Mouse (Mus musculus): ENCODE data around the gene Gzme. TPM values are rescaled to one million over a fixed set of nuclear protein-coding genes. Genes with fewer than 3 reads are reported as not detected.
"Not testable (repeated sequence)": the region's sequence is repeated elsewhere in the genome, so short reads cannot be mapped to it uniquely, and the experiment has no call there.

Gene Gzme
- not detected for total RNA-seq (2021)
- long read RNA-seq, experiment 1, result 0 reads
- long read RNA-seq, experiment 2, result 0 reads

- intact Hi-C loops (cut with DNase I), result no loop called here
Measured at GRCm38 (mm10) chr14:56120525-56120924, at the start of gene Gzme. TSS of gene Gzme (minus strand) at chr14:56120625.

DNA sequence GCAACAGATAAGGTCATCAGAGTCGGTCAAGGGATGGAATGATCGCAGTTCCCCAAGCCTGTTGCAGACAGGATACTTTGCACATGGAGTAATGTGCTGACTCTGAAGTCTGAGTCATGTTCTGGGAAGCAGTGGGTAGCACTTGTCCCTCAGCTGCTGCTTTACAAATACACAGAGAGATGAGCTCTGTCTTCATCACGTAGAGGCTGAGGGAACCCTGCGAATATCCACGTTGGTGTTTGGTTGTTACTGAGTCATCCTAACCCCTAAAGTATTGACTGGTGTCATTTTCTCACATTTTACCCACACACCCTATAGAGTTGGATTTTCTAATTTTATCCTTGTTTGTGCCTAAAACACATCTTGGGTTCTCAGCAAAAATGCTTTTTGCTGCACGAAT, 47.6 kb upstream of the Gzme start:
- peak; percentile 15 to 55 for DNase-seq (ENCODE audit: low spot score in 2 of 2)
- intact Hi-C loops (cut with DNase I), result no loop called here

More at GRCm38 (mm10) chr14:56120525-56120924, at the start of gene Gzme:
- no peak for DNase-seq (ENCODE audit: low spot score in 2 of 2)

DNA sequence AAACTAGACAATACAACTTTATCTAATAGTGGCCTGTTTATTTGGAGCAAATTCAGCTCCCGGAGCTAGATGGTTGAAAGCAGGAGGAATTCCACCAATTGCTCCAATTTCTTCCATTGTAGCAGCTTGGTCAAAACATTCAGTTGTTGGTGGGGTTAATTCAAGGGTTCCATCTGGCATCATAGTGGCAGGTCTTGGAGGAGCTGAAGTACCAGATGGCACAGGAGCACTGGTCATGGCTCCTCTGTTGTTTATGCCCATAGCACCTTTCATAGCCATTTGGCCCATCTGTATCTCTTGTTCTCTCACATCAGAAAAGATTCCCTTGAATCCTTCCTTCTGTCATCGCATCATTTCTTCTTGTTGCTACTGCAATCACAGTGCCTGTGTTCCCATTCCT, 41.7 kb upstream of the Gzme start:
- intact Hi-C loops (cut with DNase I), result no loop called here
- no peak for DNase-seq (ENCODE audit: low spot score in 2 of 2)

GRCm38 (mm10) chr14:56159479-56159878, 39.1 kb upstream of the Gzme start, which contains the start of gene Gzmg:
TSS of gene Gzmg (minus strand) at chr14:56159579.
- DNase-seq (ENCODE audit: low spot score in 2 of 2); intact Hi-C loops (cut with DNase I): not testable (repeated sequence)

- intact Hi-C loops (cut with DNase I), result no loop called here
- DNase-seq (ENCODE audit: low spot score in 2 of 2), result no peak
Measured at GRCm38 (mm10) chr14:56155340-56155739, 34.9 kb upstream of the Gzme start.

GRCm38 (mm10) chr14:56133675-56134074, 13.2 kb upstream of the Gzme start:
- DNase-seq (ENCODE audit: low spot score in 2 of 2); intact Hi-C loops (cut with DNase I): not testable (repeated sequence)

DNA sequence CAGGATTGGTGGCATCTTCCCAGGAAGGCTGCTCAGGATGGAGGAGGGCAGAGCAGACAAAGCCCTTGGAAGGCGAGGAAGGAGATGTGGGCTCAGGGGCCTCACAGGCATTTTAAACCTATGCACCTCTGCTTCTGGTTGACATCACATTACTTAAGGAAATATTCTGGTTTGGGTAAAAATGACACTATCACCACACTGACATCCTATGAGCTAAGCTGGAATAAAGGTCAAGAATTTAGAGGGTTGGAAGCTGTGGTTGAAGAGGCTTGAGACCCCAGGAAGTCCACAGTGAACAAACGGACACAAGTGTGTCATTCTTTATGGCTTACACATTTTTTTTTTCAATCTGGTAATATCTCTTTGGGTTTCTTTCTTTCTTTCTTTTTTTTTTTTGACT, 12.1 kb upstream of the Gzme start, which contains the start of gene Gzmd:
Gzmd (minus strand) TSS at position 101 of the 400 bp plus-strand sequence.
- intact Hi-C loops (cut with DNase I); DNase-seq (ENCODE audit: low spot score in 2 of 2): not testable (repeated sequence)

GRCm38 (mm10) chr14:56128341-56128740, 7.9 kb upstream of the Gzme start:
- intact Hi-C loops (cut with DNase I), result no loop called here
- DNase-seq (ENCODE audit: low spot score in 2 of 2), result no peak

- intact Hi-C loops (cut with DNase I), result no loop called here
Measured at GRCm38 (mm10) chr14:56123516-56123915, 3.1 kb upstream of the Gzme start.

DNA sequence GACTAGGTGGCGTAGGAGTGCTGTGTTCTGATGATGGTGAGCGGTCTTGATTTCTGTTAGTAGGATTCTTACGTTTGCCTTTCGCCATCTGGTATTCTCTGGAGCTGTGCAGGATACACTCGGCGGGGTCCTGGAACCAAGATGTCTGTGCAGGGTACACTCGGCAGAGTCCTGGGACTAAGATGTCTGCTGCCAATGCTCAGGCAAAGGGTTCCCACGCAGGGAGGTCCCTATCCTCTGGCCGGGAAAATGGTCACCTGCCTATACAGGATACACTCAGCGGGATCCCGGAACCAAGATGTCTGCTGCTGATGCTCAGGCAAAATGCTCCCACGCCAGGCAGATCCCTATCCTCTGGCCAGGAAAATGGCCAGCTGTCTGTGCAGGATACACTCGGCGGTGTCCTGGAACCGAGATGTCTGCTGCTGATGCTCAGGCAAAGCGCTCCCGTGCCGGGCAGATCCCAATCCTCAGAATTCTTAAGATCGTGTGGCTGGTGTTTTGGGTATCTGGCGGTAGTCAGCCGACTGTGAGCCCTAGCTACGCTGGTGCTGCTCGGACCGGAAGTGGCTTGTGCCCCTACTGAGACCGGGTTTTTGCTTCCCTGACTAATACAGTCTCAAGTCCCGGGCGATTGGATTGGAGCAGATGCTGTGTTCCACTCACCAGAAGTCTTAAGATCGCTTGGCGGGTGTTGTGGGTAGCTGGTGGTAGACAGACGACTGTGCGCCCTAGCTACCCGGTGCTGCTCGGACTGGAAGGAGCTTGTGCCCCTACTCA, 4.7 kb downstream of the Gzme start:
- intact Hi-C loops (cut with DNase I); DNase-seq (ENCODE audit: low spot score in 2 of 2): not testable (repeated sequence)

More at GRCm38 (mm10) chr14:56123516-56123915, 3.1 kb upstream of the Gzme start:
- DNase-seq (ENCODE audit: low spot score in 2 of 2), result no peak

DNA sequence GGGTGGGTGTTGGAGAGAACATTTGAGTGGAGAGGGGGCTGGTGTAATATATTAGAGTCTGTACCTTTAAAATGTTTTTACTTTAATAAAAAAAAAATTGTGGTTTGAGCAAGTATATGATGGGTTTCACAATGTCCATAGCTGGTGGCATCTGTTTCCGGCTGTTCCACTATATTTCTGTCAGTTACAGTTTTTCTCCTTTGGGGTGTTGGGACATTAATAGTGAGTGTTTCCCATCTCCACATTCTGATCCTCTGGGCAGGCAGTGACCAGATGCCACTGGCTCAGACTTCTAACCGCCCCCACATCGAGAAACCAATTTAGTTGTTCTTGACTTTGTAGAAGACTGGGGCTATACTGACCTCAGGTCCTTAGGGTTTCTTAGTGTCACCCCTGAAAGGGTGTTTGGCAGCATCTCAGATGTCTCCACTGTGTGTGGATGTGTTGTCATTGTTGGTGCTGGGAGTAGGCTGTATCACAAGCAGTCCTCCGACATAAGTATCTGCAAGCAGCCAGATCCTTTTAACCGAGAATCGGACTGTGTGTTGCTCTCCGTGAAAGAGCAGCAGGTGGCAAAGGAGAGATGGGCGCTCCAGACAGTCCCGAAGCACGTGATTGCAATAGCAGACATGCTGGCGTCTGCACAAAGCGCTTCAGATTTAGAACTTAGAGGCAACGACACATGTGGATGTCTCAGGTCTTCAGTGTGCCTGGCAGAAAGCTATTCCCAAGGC, 14.8 kb downstream of the Gzme start:
- intact Hi-C loops (cut with DNase I), result no loop called here
- peak in 1 of 2 experiments; percentile 11 for DNase-seq (ENCODE audit: low spot score in 2 of 2)

DNA sequence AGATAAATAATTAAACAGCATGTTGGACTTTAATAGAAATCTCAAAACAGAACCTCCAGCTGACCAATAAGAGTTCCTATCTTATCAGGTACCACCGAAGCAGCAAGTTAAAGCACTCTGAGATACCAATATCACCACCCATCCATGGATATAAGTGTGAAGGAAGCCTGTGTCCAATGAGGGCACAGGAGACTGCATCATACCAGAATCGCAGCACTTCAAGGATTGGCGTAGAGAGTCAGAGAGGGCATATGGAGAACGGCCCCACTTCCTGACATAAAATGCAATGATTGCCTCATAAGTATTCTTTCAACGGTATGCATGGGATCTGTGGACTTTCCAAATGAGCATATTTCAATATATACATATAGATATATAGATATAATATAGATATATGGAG, 15.4 kb downstream of the Gzme start:
- intact Hi-C loops (cut with DNase I), result no loop called here
- DNase-seq (ENCODE audit: low spot score in 2 of 2), result no peak

DNA sequence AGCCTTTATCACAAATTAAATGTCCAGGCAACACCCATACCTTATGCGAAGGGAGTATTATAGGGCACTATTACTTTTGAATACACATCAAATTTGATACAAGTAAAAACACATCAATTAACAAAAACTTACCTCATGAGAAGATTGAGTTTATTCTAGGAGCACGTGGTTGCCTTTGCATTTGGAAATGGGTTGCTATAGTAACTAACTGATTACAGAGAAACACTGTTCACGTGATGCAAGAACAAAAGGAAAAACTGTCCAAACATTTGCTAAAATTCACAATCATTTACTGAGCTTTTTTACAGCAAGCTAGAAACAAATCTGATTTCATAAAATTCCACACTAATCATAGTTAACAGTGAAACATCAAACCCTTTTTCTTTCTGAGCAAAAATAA, 17.0 kb downstream of the Gzme start:
- no peak for DNase-seq (ENCODE audit: low spot score in 2 of 2)
- intact Hi-C loops (cut with DNase I), result no loop called here

DNA sequence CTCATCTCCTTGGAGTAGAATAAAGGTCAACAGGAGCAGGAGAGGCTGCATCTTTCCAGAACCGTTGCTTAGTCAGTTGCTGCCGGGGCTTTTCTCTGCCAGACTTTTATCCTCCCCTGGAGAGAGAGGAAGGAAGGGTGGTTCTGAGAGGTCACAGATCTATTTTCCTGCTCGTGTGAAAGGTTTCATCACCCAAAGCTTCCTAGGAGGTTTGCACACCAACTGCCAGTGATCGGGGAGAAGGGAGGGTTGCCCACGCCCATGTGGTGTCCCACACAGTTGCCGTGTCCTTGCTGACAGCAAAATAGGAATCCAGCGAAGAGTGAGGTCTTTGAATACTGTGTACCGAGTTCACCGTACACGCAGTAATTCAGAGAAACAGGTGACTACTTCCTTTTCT, 18.0 kb downstream of the Gzme start, which contains the start of gene Ctsg:
Ctsg (minus strand) TSS at position 189 of the 400 bp plus-strand sequence.
- intact Hi-C loops (cut with DNase I), result no loop called here

DNA sequence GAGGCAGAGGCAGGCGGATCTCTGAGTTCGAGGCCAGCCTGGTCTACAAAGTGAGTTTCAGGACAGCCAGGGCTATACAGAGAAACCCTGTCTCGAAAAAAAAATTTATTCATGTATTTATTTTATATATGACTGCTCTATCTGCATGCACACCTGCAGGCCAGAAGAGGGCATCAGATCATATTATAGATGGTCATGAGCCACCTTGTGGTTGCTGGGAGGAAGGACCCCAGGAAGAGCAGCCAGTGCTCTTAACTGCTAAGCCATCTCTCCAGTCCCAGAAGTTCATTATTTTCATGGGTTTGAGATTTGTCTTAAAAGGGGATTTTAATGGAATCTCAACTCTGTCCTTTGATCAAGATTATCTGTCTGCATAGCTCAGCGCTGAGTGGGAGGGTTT, 21.5 kb downstream of the Gzme start:
- DNase-seq (ENCODE audit: low spot score in 2 of 2), result peak; percentile 9 to 30
- intact Hi-C loops (cut with DNase I), result no loop called here

More for the DNA sequence above, 18.0 kb downstream of the Gzme start, which contains the start of gene Ctsg:
- DNase-seq (ENCODE audit: low spot score in 2 of 2), result no peak

DNA sequence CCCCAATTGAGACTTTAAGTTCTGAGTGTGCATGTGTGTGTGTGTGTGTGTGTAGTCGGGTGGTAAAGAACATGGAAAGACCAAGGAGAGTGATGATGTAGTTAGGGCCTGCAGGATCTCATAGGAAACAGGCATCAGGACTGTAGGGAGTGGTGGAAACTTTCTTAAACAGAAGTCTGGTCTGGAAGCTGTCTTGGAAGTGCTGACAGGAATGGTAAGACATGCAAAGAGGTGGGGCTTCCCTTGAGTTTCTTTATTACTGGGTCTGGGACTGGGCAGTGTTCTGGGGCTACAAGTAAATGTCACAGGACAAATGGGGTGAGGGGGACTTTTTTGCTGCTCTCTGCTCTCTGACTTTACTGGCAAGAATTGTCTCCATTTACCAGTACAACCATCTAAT, 22.8 kb downstream of the Gzme start:
- intact Hi-C loops (cut with DNase I), result no loop called here
- DNase-seq (ENCODE audit: low spot score in 2 of 2), result no peak

DNA sequence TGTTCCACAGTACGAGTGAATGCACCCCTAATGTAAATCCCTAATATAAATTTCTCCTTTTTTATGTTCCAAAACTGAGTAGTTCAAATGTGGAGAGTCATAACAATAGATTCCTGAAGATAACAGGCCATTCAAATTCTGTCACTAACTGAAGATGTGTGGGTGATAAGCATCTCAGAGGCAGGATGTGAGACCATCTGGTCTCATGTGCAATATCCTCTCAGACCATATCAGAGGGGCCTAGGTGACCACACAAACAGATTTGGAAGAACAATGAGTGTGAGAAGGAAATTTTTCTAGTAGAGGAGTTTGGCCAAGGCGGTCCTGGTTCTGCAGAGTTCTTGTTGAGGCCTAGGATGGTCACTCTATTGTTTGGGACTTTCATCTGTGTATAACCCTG, 27.1 kb downstream of the Gzme start:
- intact Hi-C loops (cut with DNase I), result no loop called here
- no peak for DNase-seq (ENCODE audit: low spot score in 2 of 2)

DNA sequence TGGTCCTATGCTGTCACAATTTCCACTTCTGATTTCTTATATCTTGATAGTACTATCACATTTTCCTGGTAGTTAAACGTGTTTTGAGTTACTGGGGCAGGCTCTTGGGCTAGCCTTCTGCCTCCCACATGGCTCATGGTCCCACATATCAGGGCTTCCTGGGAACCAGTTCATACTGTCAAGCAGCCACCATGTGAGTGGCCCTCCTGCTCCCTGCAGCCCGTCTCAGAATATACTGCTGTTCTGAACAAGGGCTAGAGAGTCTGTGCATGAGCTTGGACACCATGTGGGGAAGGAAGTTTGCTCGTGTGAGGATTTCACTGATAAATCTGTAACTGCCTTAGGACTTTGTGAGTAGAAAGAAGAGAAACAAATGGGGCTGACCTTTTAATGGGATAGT, 33.7 kb downstream of the Gzme start:
- intact Hi-C loops (cut with DNase I), result no loop called here

GRCm38 (mm10) chr14:56085167-56085566, 35.3 kb downstream of the Gzme start, which contains the start of gene Mcpt8:
TSS of gene Mcpt8 (minus strand) at chr14:56085273.
- no peak for DNase-seq (ENCODE audit: low spot score in 2 of 2)
- intact Hi-C loops (cut with DNase I), result no loop called here

More for the DNA sequence above, 33.7 kb downstream of the Gzme start:
- no peak for DNase-seq (ENCODE audit: low spot score in 2 of 2)

DNA sequence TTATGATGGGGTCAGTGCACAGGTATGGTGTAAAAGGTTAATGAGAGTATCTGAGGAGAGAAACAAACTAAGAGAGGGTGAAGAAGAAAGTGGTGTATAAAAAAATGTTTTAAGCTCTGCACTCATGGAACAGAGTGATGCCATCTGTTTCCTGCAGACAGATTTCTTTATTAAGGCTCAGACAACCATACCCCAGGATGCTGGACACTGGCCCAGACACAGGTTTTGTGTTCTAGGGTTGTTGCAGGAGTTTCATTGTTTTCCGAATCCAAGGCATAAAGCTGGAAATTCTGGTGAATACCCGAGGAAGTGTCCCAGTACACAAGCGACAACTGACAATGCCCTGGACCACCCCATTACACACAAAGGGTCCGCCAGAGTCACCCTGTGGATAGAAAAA, 38.4 kb downstream of the Gzme start:
- intact Hi-C loops (cut with DNase I), result no loop called here
- DNase-seq (ENCODE audit: low spot score in 2 of 2), result no peak
